Mouse (Mus musculus): ENCODE data around the gene Nmt2.

- TF ChIP-seq POLR2A (IDR thresholded peaks at IDR 0.05; ENCODE audit: insufficient read depth, low read depth, low read length) = no peak
- no peak for TF ChIP-seq CTCF (IDR thresholded peaks at IDR 0.05; ENCODE audit: insufficient read depth, low read depth, low read length)
Measured at GRCm38 (mm10) chr2:3331071-3331703, 47.2 kb downstream of the Nmt2 start.
